Mouse (Mus musculus): ENCODE measurements around the gene Cntn2. TPM values are rescaled to one million over a fixed set of nuclear protein-coding genes. Genes with fewer than 3 reads are reported as not detected.
"Not testable (repeated sequence)": the region's sequence is repeated elsewhere in the genome, so short reads cannot be mapped to it uniquely, and the experiment has no call there.

Cntn2 gene
- polyA plus RNA-seq, 1 experiment: not detected

- 87% methylated on average over 5 of the region's 5 CpGs for WGBS
- no peak for TF ChIP-seq CTCF (IDR thresholded peaks at IDR 0.05; ENCODE audit: control insufficient read depth, insufficient read depth, low read length)
- TF ChIP-seq POLR2A (IDR thresholded peaks at IDR 0.05; ENCODE audit: borderline replicate concordance, control insufficient read depth, low read depth, low read length): no peak
- peaks cover 3% of the 10 kb centered on the region; the same call in 1 of the 2 replicates for H3K4me1 ChIP-seq (ENCODE audit: control insufficient read depth, insufficient read depth, low read length)
- H3K27ac ChIP-seq (ENCODE audit: control insufficient read depth, insufficient read depth, low read depth, low read length, poor library complexity): no peak overlapping the region
- no peak overlapping the region for H3K4me3 ChIP-seq (replicated peaks; ENCODE audit: control insufficient read depth, low read depth, low read length)
Measured at GRCm38 (mm10) chr1:132471499-132471898, 71.6 kb downstream of the Cntn2 start.

GRCm38 (mm10) chr1:132471032-132471431 is 72.0 kb downstream of the Cntn2 start:
- H3K4me3 ChIP-seq (replicated peaks; ENCODE audit: control insufficient read depth, low read depth, low read length): no peak overlapping the region
- WGBS: 86% methylated on average over 2 of the region's 2 CpGs
- TF ChIP-seq POLR2A (IDR thresholded peaks at IDR 0.05; ENCODE audit: borderline replicate concordance, control insufficient read depth, low read depth, low read length) (no peak), CTCF (IDR thresholded peaks at IDR 0.05; ENCODE audit: control insufficient read depth, insufficient read depth, low read length) (no peak)
- H3K27ac ChIP-seq (ENCODE audit: control insufficient read depth, insufficient read depth, low read depth, low read length, poor library complexity): no peak overlapping the region
- peaks cover 3% of the 10 kb centered on the region; the same call in 1 of the 2 replicates for H3K4me1 ChIP-seq (ENCODE audit: control insufficient read depth, insufficient read depth, low read length)

GRCm38 (mm10) chr1:132470031-132470430 is 73.0 kb downstream of the Cntn2 start:
- not testable (repeated sequence) for H3K27ac ChIP-seq (ENCODE audit: control insufficient read depth, insufficient read depth, low read depth, low read length, poor library complexity); H3K4me1 ChIP-seq (ENCODE audit: control insufficient read depth, insufficient read depth, low read length); H3K4me3 ChIP-seq (replicated peaks; ENCODE audit: control insufficient read depth, low read depth, low read length)
- WGBS: 79% methylated on average over 1 of the region's 1 CpGs

- 93% methylated on average over 7 of the region's 7 CpGs for WGBS
- TF ChIP-seq CTCF (IDR thresholded peaks at IDR 0.05; ENCODE audit: control insufficient read depth, insufficient read depth, low read length) (no peak), POLR2A (IDR thresholded peaks at IDR 0.05; ENCODE audit: borderline replicate concordance, control insufficient read depth, low read depth, low read length) (no peak)
Measured at GRCm38 (mm10) chr1:132469519-132469918, 73.5 kb downstream of the Cntn2 start.

GRCm38 (mm10) chr1:132468926-132469325 is 74.1 kb downstream of the Cntn2 start:
- Histone ChIP-seq H3K4me3 (replicated peaks; ENCODE audit: control insufficient read depth, low read depth, low read length) (no peak overlapping the region), H3K27ac (ENCODE audit: control insufficient read depth, insufficient read depth, low read depth, low read length, poor library complexity) (no peak overlapping the region)
- no peak for TF ChIP-seq POLR2A (IDR thresholded peaks at IDR 0.05; ENCODE audit: borderline replicate concordance, control insufficient read depth, low read depth, low read length)
- no peak for TF ChIP-seq CTCF (IDR thresholded peaks at IDR 0.05; ENCODE audit: control insufficient read depth, insufficient read depth, low read length)

More at GRCm38 (mm10) chr1:132469519-132469918, 73.5 kb downstream of the Cntn2 start:
- H3K27ac ChIP-seq (ENCODE audit: control insufficient read depth, insufficient read depth, low read depth, low read length, poor library complexity): no peak overlapping the region
- H3K4me3 ChIP-seq (replicated peaks; ENCODE audit: control insufficient read depth, low read depth, low read length): no peak overlapping the region
- peaks cover 3% of the 10 kb centered on the region; the same call in 1 of the 2 replicates for H3K4me1 ChIP-seq (ENCODE audit: control insufficient read depth, insufficient read depth, low read length)

GRCm38 (mm10) chr1:132464651-132465050 is 78.4 kb downstream of the Cntn2 start:
- Histone ChIP-seq H3K4me1 (ENCODE audit: control insufficient read depth, insufficient read depth, low read length) (no peaks in the 10 kb centered on the region), H3K4me3 (replicated peaks; ENCODE audit: control insufficient read depth, low read depth, low read length) (no peak overlapping the region), H3K27ac (ENCODE audit: control insufficient read depth, insufficient read depth, low read depth, low read length, poor library complexity) (no peak overlapping the region)
- TF ChIP-seq POLR2A (IDR thresholded peaks at IDR 0.05; ENCODE audit: borderline replicate concordance, control insufficient read depth, low read depth, low read length) (no peak), CTCF (IDR thresholded peaks at IDR 0.05; ENCODE audit: control insufficient read depth, insufficient read depth, low read length) (no peak)
- 80% methylated on average over 5 of the region's 5 CpGs for WGBS

More at GRCm38 (mm10) chr1:132468926-132469325, 74.1 kb downstream of the Cntn2 start:
- peaks cover 3% of the 10 kb centered on the region; the same call in 1 of the 2 replicates for H3K4me1 ChIP-seq (ENCODE audit: control insufficient read depth, insufficient read depth, low read length)

Other genes starting within 250 kb of the Cntn2 start
- not detected in 2 replicates for gene Klhdc8a, start 244.6 kb downstream of the Cntn2 start, polyA plus RNA-seq (2011; ENCODE audit: insufficient read depth, insufficient read length, low replicate concordance, missing spikeins)
- gene Nuak2, start 227.1 kb downstream of the Cntn2 start, polyA plus RNA-seq (2011; ENCODE audit: insufficient read depth, insufficient read length, low replicate concordance, missing spikeins): 5.2 and 16.4 TPM in 2 replicates
- gene Tmcc2, start 152.0 kb downstream of the Cntn2 start, polyA plus RNA-seq (2011; ENCODE audit: insufficient read depth, insufficient read length, low replicate concordance, missing spikeins): 246 and 316 TPM in 2 replicates
- 9.6 and 13.7 TPM in 2 replicates for gene Dstyk, start 125.7 kb downstream of the Cntn2 start, polyA plus RNA-seq (2011; ENCODE audit: insufficient read depth, insufficient read length, low replicate concordance, missing spikeins)
- gene Rbbp5, start 65.9 kb downstream of the Cntn2 start, polyA plus RNA-seq (2011; ENCODE audit: insufficient read depth, insufficient read length, low replicate concordance, missing spikeins): 24.8 and 25.5 TPM in 2 replicates
- 6.3 and 12.1 TPM in 2 replicates for gene Tmem81, start 37.0 kb downstream of the Cntn2 start, polyA plus RNA-seq (2011; ENCODE audit: insufficient read depth, insufficient read length, low replicate concordance, missing spikeins)
- 0.25 and 0.75 TPM in 2 replicates for gene Nfasc, start 198.5 kb upstream of the Cntn2 start, polyA plus RNA-seq (2011; ENCODE audit: insufficient read depth, insufficient read length, low replicate concordance, missing spikeins)

Measured in bone marrow, adult 2 months (tissue).